Mouse (Mus musculus): ENCODE results near the gene Nr1h5. TPM values are rescaled to one million over a fixed set of nuclear protein-coding genes. Genes with fewer than 3 reads are reported as not detected.

Nr1h5 gene
- polyA plus RNA-seq, 1 experiment from 2014 or later, result 0.14 TPM

DNA sequence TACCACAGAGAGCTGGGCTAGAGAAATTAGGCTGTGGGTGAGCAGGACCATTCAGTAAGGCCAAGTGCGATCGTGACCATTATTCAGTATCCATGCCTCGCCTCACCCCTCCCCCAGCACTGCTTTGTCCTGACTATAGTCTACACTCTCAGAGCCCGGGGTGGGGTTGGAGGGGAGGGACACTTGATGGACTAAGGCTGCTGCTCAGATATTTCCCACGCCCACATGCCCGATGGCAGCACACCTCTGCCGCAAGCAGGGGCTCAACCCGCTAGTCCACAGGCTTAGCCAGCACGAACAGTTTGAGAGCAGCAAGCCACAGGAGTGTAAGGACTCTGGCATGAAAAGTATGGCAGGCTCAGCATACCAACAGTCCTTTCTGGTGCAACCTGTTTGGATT, 6.1 kb upstream of the Nr1h5 start:
- Histone ChIP-seq H3K9me3 (no peaks in the 10 kb centered on the region), H3K4me3 (no peak overlapping the region), H3K27ac (no peak overlapping the region), H3K9ac (no peak overlapping the region), H3K4me1 (no peaks in the 10 kb centered on the region), H3K27me3 (no peaks in the 10 kb centered on the region), H3K4me2 (replicated peaks) (no peak overlapping the region), H3K36me3 (no peaks in the 10 kb centered on the region)
- no peak for ATAC-seq (ENCODE audit: insufficient number of reproducible peaks, insufficient read depth, low FRiP score, low TSS enrichment)
- WGBS, result 77% methylated on average over 9 of the region's 9 CpGs

DNA sequence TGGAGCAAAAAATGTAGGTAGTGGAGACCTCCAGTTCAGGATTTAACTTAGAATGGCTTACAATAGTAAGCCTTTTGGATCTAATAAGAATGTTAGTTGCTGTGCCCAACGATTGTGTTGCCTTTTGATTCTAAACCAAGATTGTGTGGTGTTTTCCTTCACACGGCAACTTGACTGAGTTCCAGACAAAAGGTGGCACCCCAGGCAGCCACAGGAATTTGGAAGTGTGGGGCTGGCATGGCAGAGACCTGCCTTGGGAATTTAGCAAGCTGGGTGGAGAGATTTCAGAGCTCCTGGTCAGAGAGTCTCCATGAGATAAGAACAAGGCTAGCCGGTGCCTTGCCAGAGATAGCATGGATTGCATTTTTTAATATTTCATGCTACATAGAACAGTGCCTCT, 8.3 kb downstream of the Nr1h5 start:
- WGBS, result 59% methylated on average over 3 of the region's 3 CpGs

DNA sequence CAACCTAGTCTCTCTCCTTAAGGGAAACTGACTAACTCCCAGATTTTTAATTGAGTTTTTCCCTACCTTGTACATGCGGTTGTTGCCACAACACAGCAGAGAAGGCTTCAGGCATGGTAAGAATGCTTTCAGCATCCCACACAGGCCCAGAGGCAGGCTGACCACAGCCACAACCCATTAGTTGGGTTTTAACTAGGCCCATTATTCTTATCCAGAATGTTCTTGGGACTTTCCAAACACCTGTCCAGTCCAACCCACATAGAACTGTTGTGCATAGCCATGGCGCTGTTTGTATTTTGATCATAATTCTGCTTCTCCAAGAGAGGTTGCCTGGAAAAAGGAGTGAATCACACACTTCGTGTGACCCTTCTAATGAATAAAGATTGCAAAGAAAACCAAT, 8.8 kb downstream of the Nr1h5 start:
- Histone ChIP-seq H3K27me3 (no peaks in the 10 kb centered on the region), H3K4me2 (replicated peaks) (no peak overlapping the region), H3K9ac (no peak overlapping the region), H3K27ac (no peak overlapping the region), H3K4me3 (no peak overlapping the region), H3K9me3 (no peaks in the 10 kb centered on the region), H3K36me3 (no peaks in the 10 kb centered on the region), H3K4me1 (no peaks in the 10 kb centered on the region)
- 93% methylated on average over 3 of the region's 3 CpGs for WGBS
- no peak for ATAC-seq (ENCODE audit: insufficient number of reproducible peaks, insufficient read depth, low FRiP score, low TSS enrichment)

More for the DNA sequence above, 8.3 kb downstream of the Nr1h5 start:
- no peak overlapping the region for H3K4me3 ChIP-seq
- H3K27ac ChIP-seq, result no peak overlapping the region
- no peaks in the 10 kb centered on the region for H3K4me1 ChIP-seq
- H3K4me2 ChIP-seq (replicated peaks), result no peak overlapping the region
- no peak for ATAC-seq (ENCODE audit: insufficient number of reproducible peaks, insufficient read depth, low FRiP score, low TSS enrichment)
- no peaks in the 10 kb centered on the region for H3K27me3 ChIP-seq
- H3K9me3 ChIP-seq, result no peaks in the 10 kb centered on the region
- H3K36me3 ChIP-seq, result no peaks in the 10 kb centered on the region
- H3K9ac ChIP-seq, result no peak overlapping the region

DNA sequence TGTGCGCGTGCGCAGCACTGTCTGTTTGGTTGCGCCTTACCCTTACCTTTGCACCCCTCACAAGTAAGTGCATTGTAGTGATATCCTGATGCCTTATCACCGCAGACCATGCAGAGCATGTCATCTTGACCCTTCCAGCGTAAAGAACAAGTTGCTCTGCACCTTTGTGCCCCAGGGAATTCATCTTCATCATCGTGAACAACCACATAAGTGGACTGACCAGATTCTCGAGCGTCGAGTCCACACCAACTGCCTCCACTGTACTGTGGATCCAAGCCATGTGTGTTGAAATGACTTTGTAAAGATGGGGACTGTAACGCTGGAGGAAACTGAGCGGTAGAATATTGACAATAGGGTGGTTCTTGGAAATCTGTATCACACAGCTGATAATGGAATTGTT, 9.5 kb downstream of the Nr1h5 start:
- no peaks in the 10 kb centered on the region for H3K36me3 ChIP-seq
- 87% methylated on average over 12 of the region's 12 CpGs for WGBS
- no peaks in the 10 kb centered on the region for H3K27me3 ChIP-seq
- ATAC-seq (ENCODE audit: insufficient number of reproducible peaks, insufficient read depth, low FRiP score, low TSS enrichment), result no peak
- no peak overlapping the region for H3K4me3 ChIP-seq
- H3K4me2 ChIP-seq (replicated peaks), result no peak overlapping the region
- no peaks in the 10 kb centered on the region for H3K9me3 ChIP-seq
- no peak overlapping the region for H3K9ac ChIP-seq
- no peaks in the 10 kb centered on the region for H3K4me1 ChIP-seq
- H3K27ac ChIP-seq, result no peak overlapping the region

DNA sequence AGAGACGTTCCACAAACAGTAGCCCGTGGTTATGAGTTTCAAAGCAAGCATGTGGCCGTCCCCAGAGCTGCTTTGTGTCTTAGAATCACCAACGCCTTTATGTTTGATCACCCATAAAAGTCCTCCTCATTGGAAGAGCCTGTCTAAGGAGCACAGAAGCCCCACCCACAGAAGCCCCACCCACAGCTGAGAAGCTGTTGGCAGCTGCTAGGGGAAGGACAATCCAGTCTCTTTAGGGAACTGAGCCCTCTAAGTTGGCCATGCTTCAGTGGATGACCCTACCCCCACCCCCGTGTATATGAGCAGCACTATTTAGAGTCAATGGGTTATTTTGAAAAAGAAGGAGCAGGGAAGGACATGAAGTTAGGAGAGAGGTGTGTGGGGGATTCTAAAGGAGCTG, 17.1 kb downstream of the Nr1h5 start:
- WGBS, result 60% methylated on average over 5 of the region's 5 CpGs
- H3K4me3 ChIP-seq, result no peak overlapping the region
- ATAC-seq (ENCODE audit: insufficient number of reproducible peaks, insufficient read depth, low FRiP score, low TSS enrichment), result no peak
- H3K27ac ChIP-seq, result no peak overlapping the region
- H3K9ac ChIP-seq, result no peak overlapping the region
- H3K9me3 ChIP-seq, result no peaks in the 10 kb centered on the region
- no peaks in the 10 kb centered on the region for H3K4me1 ChIP-seq
- H3K4me2 ChIP-seq (replicated peaks), result no peak overlapping the region
- H3K36me3 ChIP-seq, result no peaks in the 10 kb centered on the region
- no peaks in the 10 kb centered on the region for H3K27me3 ChIP-seq

DNA sequence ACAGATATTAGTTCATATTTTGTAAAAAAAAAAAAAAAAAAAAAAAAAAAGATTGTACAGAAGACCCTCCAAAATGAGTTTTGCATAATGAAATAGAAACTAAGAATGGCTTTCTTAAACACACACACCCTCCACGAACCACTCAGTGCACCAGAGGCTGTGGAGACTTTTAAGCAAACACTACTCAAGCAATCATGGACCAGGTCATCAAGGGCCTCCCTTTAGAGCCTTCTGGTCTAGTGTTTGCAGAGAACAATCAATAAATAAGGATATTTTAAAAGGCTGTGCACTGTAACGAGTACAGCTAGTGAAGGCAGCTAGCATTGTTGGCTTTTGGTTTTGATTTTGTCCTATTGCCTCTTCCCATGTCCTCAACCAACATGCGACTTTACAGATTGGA, 17.6 kb downstream of the Nr1h5 start:
- H3K4me1 ChIP-seq, result no peaks in the 10 kb centered on the region
- no peaks in the 10 kb centered on the region for H3K36me3 ChIP-seq
- no peak for ATAC-seq (ENCODE audit: insufficient number of reproducible peaks, insufficient read depth, low FRiP score, low TSS enrichment)
- no peaks in the 10 kb centered on the region for H3K9me3 ChIP-seq
- 85% methylated on average over 3 of the region's 3 CpGs for WGBS
- no peaks in the 10 kb centered on the region for H3K27me3 ChIP-seq
- H3K4me2 ChIP-seq (replicated peaks), result no peak overlapping the region
- H3K9ac ChIP-seq, result no peak overlapping the region
- no peak overlapping the region for H3K27ac ChIP-seq
- no peak overlapping the region for H3K4me3 ChIP-seq

DNA sequence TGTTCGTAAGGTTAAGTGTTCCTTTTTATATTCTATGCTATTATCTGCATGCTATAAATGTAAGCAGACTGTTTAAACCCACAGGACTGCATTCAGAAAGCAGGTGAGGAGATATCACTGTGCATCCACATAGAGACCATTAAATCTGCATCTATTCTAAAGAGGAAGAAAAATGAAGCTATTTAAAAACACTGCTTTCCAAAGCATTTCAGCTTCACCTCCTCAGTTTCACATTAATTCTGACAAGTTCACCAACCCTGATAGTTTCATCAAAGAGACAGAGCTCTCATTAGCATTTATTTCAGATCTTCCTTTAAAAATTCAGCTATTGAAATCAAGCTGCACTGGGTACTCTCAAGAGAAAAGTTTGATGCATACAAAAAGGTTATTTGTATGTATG, 25.8 kb downstream of the Nr1h5 start:
- Histone ChIP-seq H3K4me1 (no peaks in the 10 kb centered on the region), H3K27me3 (no peaks in the 10 kb centered on the region), H3K36me3 (no peaks in the 10 kb centered on the region), H3K9me3 (peaks cover 9% of the 10 kb centered on the region; the same call in 1 of the 2 replicates), H3K27ac (no peak overlapping the region), H3K9ac (no peak overlapping the region), H3K4me3 (no peak overlapping the region), H3K4me2 (replicated peaks) (no peak overlapping the region)
- no peak for ATAC-seq (ENCODE audit: insufficient number of reproducible peaks, insufficient read depth, low FRiP score, low TSS enrichment)
- WGBS, result 93% methylated on average over 1 of the region's 1 CpGs

DNA sequence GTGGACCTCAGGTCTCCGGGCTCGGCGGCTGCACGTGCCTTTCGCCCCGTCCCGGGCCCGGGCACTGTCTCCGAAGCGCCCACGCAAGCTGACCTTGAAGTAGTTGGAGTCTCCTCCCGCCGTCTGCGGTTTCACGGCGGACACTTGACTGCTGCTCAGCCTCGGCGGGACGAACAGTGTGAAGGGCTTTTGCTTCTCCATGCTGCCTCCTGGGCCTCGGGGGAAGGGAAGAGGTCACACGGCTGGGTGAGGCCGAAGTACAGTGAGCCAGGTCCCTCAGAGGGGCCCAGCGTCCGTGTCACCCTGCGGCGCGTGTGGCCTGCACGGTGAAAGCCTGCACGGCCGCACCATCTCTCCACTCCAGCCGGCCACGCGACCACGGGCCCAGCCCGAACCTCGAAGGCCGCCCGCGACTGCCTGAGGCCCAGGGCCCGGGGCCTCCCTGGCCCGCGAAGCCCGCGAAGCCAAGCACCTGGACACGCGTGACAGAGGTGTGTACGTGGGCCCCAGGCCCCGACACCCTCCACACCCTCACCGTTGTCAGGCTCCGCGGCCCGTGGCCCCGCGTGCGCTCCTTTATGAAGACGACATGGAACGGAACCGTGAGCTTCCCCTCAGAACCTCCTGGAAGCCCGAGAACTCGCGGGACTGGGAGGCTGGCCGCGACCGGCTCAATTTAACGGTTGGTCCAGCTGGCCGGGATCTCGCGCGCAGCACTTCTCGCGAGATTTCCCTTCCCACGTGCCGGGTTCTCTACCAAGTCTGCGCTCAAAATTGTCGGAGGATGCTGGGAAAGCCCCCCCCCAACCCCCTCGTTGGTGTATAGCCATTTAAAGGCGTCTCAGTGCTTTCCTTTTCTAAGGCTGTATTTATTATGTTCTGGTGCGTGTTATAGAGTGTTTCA, 28.2 kb downstream of the Nr1h5 start, which contains the start of gene Sycp1:
Gene Sycp1 (minus strand): TSS at position 650 of the 904 bp plus-strand sequence.
- WGBS, result 93% methylated on average over 75 of the region's 78 CpGs
- Histone ChIP-seq H3K36me3 (no peaks in the 10 kb centered on the region), H3K4me2 (replicated peaks) (no peak within 1 kb of the TSS), H3K27me3 (no peaks in the 10 kb centered on the region), H3K27ac (no peak within 1 kb of the TSS), H3K9me3 (peaks cover 9% of the 10 kb centered on the region; the same call in 1 of the 2 replicates), H3K4me1 (no peaks in the 10 kb centered on the region), H3K9ac (no peak within 1 kb of the TSS), H3K4me3 (no peak within 1 kb of the TSS)
- ATAC-seq (ENCODE audit: insufficient number of reproducible peaks, insufficient read depth, low FRiP score, low TSS enrichment), result no peak; the same call in 1 of the 2 replicates

DNA sequence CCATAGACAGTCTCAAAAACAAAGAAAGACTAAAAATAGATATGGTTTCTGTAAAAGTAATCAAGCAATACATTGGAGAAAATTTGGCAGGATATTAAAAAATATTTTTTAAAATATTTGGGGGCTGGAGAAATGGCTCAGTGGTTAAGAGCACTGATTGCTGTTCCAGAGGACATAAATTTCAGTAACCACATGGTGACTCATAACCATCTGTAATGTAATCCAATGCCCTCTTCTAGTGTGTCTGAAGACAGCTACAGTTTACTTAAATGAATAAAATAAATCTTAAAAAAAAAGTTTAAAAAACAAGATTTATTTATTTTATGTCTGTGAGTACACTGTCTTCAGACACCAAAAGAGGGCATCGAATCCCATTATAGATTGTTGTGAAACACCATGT, 64.8 kb downstream of the Nr1h5 start:
- H3K27ac ChIP-seq, result no peak overlapping the region
- H3K36me3 ChIP-seq, result no peaks in the 10 kb centered on the region
- no peak overlapping the region for H3K4me2 ChIP-seq (replicated peaks)
- 93% methylated on average over 1 of the region's 1 CpGs for WGBS
- ATAC-seq (ENCODE audit: insufficient number of reproducible peaks, insufficient read depth, low FRiP score, low TSS enrichment), result no peak
- H3K9ac ChIP-seq, result no peak overlapping the region
- H3K27me3 ChIP-seq, result no peaks in the 10 kb centered on the region
- H3K4me1 ChIP-seq, result no peaks in the 10 kb centered on the region
- H3K4me3 ChIP-seq, result no peak overlapping the region
- H3K9me3 ChIP-seq, result no peaks in the 10 kb centered on the region

Other genes with a start within 250 kb of the Nr1h5 start
- gene Tspan2, start 229.6 kb downstream of the Nr1h5 start, polyA plus RNA-seq (2016; fragmentation: Nextera tagmentation; extraction: Ambion mirVana), result 6.8 and 8.4 TPM in 2 replicates
- 0.05 and 0.08 TPM in 2 replicates for gene Tshb, start 181.4 kb downstream of the Nr1h5 start, polyA plus RNA-seq (2016; fragmentation: Nextera tagmentation; extraction: Ambion mirVana)
- not detected in 2 replicates for gene Sycp1, start 28.0 kb downstream of the Nr1h5 start, polyA plus RNA-seq (2016; fragmentation: Nextera tagmentation; extraction: Ambion mirVana)
- 53.3 and 58.7 TPM in 2 replicates for gene Sike1, start 31.6 kb upstream of the Nr1h5 start, polyA plus RNA-seq (2016; fragmentation: Nextera tagmentation; extraction: Ambion mirVana)
- gene Csde1, start 56.3 kb upstream of the Nr1h5 start, polyA plus RNA-seq (2016; fragmentation: Nextera tagmentation; extraction: Ambion mirVana), result 422 and 461 TPM in 2 replicates
- gene Nras, start 94.2 kb upstream of the Nr1h5 start, polyA plus RNA-seq (2016; fragmentation: Nextera tagmentation; extraction: Ambion mirVana), result 105 and 107 TPM in 2 replicates
- gene Ampd1, start 109.9 kb upstream of the Nr1h5 start, polyA plus RNA-seq (2016; fragmentation: Nextera tagmentation; extraction: Ambion mirVana), result 0.36 and 0.65 TPM in 2 replicates
- 7.4 and 8.4 TPM in 2 replicates for gene Dennd2c, start 138.5 kb upstream of the Nr1h5 start, polyA plus RNA-seq (2016; fragmentation: Nextera tagmentation; extraction: Ambion mirVana)
- 247 TPM in 2 replicates for gene Bcas2, start 207.5 kb upstream of the Nr1h5 start, polyA plus RNA-seq (2016; fragmentation: Nextera tagmentation; extraction: Ambion mirVana)

All from embryonic facial prominence, embryonic 12.5 days (tissue).